Mouse (Mus musculus) frontal cortex, postnatal 14 days (tissue): ENCODE measurements around the gene Nol4l.

Experiments
- DNase-seq, 2 experiments: peaks; one replicate each; pipeline ENCODE4 v3.0.0; 2022; ENCODE audit warnings: low spot score in 2 of 2

Nol4l gene

GRCm38 (mm10) chr2:153483118-153483983, 46.4 kb downstream of the Nol4l start:
- DNase-seq, result peak in 1 of 2 experiments; percentile 56

- no peak for DNase-seq
These were observed 48.0 kb downstream of the Nol4l start for GRCm38 (mm10) chr2:153481861-153482120.

- no peak for DNase-seq
These were observed 48.5 kb downstream of the Nol4l start for GRCm38 (mm10) chr2:153481108-153481860.

- no peak for DNase-seq
These were observed 50.3 kb downstream of the Nol4l start for GRCm38 (mm10) chr2:153479486-153479885.

- DNase-seq, result peak in 1 of 2 experiments; percentile 75
These were observed 51.2 kb downstream of the Nol4l start for GRCm38 (mm10) chr2:153478583-153478982.

GRCm38 (mm10) chr2:153475114-153476112, 54.4 kb downstream of the Nol4l start:
- DNase-seq, result no peak

- DNase-seq, result no peak
These were observed 58.8 kb downstream of the Nol4l start for GRCm38 (mm10) chr2:153470983-153471382.

GRCm38 (mm10) chr2:153469764-153470163, 60.0 kb downstream of the Nol4l start:
- no peak for DNase-seq

- DNase-seq, result no peak
These were observed 60.5 kb downstream of the Nol4l start for GRCm38 (mm10) chr2:153469317-153469716.

GRCm38 (mm10) chr2:153467372-153467771, 62.4 kb downstream of the Nol4l start:
- no peak for DNase-seq

GRCm38 (mm10) chr2:153463257-153463656, 66.5 kb downstream of the Nol4l start:
- DNase-seq, result no peak

GRCm38 (mm10) chr2:153458022-153458441, 71.7 kb downstream of the Nol4l start:
- DNase-seq, result no peak

- DNase-seq, result no peak
These were observed 72.3 kb downstream of the Nol4l start for GRCm38 (mm10) chr2:153457467-153457866.

- no peak for DNase-seq
These were observed 74.8 kb downstream of the Nol4l start for GRCm38 (mm10) chr2:153454841-153455506.

- DNase-seq, result no peak
These were observed 75.6 kb downstream of the Nol4l start for GRCm38 (mm10) chr2:153453961-153454759.

- DNase-seq, result no peak
These were observed 81.3 kb downstream of the Nol4l start for GRCm38 (mm10) chr2:153448519-153448918.

- no peak for DNase-seq
These were observed 82.1 kb downstream of the Nol4l start for GRCm38 (mm10) chr2:153447719-153448118.

GRCm38 (mm10) chr2:153446476-153446875, 83.3 kb downstream of the Nol4l start:
- DNase-seq, result no peak

GRCm38 (mm10) chr2:153446017-153446408, 83.8 kb downstream of the Nol4l start:
- DNase-seq, result peak in 1 of 2 experiments; percentile 53
